Mouse (Mus musculus): Measurements from ENCODE around the gene Zfp385a. TPM values are rescaled to one million over a fixed set of nuclear protein-coding genes. Genes with fewer than 3 reads are reported as not detected.

Gene Zfp385a
- polyA plus RNA-seq, 1 experiment: 21.2 TPM

- Histone ChIP-seq H3K36me3 (ENCODE audit: control insufficient read depth, insufficient read depth) (peaks cover 6% of the 10 kb centered on the region), H3K27me3 (ENCODE audit: control insufficient read depth, insufficient read depth, insufficient read length) (no peaks in the 10 kb centered on the region), H3K79me3 (ENCODE audit: low read depth) (no peaks in the 10 kb centered on the region), H3K79me2 (ENCODE audit: control insufficient read depth, insufficient read depth) (no peaks in the 10 kb centered on the region), H3K4me3 (ENCODE audit: insufficient read depth, poor library complexity, severe bottlenecking) (peak overlapping the region; percentile 37), H3ac (ENCODE audit: control insufficient read depth, insufficient read length, low read depth) (peak overlapping the region; percentile 68)
- TF ChIP-seq CTCF (IDR thresholded peaks at IDR 0.05; ENCODE audit: control insufficient read depth, insufficient read depth, insufficient read length) (no peak), USF1 (IDR thresholded peaks at IDR 0.05; ENCODE audit: low read depth) (no peak), FOSL1 (IDR thresholded peaks at IDR 0.05; ENCODE audit: insufficient read depth, low read length, poor library complexity, severe bottlenecking) (no peak), MAX (IDR thresholded peaks at IDR 0.05) (no peak), MYOG (IDR thresholded peaks at IDR 0.05; ENCODE audit: control insufficient read depth, extremely low read depth, insufficient read length) (no peak), MYOD1 (IDR thresholded peaks at IDR 0.05; ENCODE audit: control insufficient read depth, insufficient read length, low read depth) (no peak), CEBPB (IDR thresholded peaks at IDR 0.05; ENCODE audit: low read depth) (no peak)
These were observed 35.3 kb downstream of the Zfp385a start for GRCm38 (mm10) chr15:103304616-103304969.

GRCm38 (mm10) chr15:103303916-103304615, 35.8 kb downstream of the Zfp385a start:
- H3K79me3 ChIP-seq (ENCODE audit: low read depth): no peaks in the 10 kb centered on the region
- peaks cover 11% of the 10 kb centered on the region for H3K36me3 ChIP-seq (ENCODE audit: control insufficient read depth, insufficient read depth)
- no peak overlapping the region for H3K4me3 ChIP-seq (ENCODE audit: insufficient read depth, poor library complexity, severe bottlenecking)
- TF ChIP-seq MYOG (IDR thresholded peaks at IDR 0.05; ENCODE audit: control insufficient read depth, extremely low read depth, insufficient read length) (no peak), CTCF (IDR thresholded peaks at IDR 0.05; ENCODE audit: control insufficient read depth, insufficient read depth, insufficient read length) (no peak), MYOD1 (IDR thresholded peaks at IDR 0.05; ENCODE audit: control insufficient read depth, insufficient read length, low read depth) (no peak), USF1 (IDR thresholded peaks at IDR 0.05; ENCODE audit: low read depth) (no peak), MAX (IDR thresholded peaks at IDR 0.05) (no peak), CEBPB (IDR thresholded peaks at IDR 0.05; ENCODE audit: low read depth) (no peak), FOSL1 (IDR thresholded peaks at IDR 0.05; ENCODE audit: insufficient read depth, low read length, poor library complexity, severe bottlenecking) (no peak)
- H3ac ChIP-seq (ENCODE audit: control insufficient read depth, insufficient read length, low read depth): peak overlapping the region; percentile 68
- H3K27me3 ChIP-seq (ENCODE audit: control insufficient read depth, insufficient read depth, insufficient read length): no peaks in the 10 kb centered on the region
- H3K79me2 ChIP-seq (ENCODE audit: control insufficient read depth, insufficient read depth): no peaks in the 10 kb centered on the region

- H3K79me2 ChIP-seq (ENCODE audit: control insufficient read depth, insufficient read depth): no peaks in the 10 kb centered on the region
- H3ac ChIP-seq (ENCODE audit: control insufficient read depth, insufficient read length, low read depth): no peak overlapping the region
- H3K36me3 ChIP-seq (ENCODE audit: control insufficient read depth, insufficient read depth): peaks cover 27% of the 10 kb centered on the region
- H3K4me3 ChIP-seq (ENCODE audit: insufficient read depth, poor library complexity, severe bottlenecking): no peak overlapping the region
- H3K27me3 ChIP-seq (ENCODE audit: control insufficient read depth, insufficient read depth, insufficient read length): no peaks in the 10 kb centered on the region
- TF ChIP-seq FOSL1 (IDR thresholded peaks at IDR 0.05; ENCODE audit: insufficient read depth, low read length, poor library complexity, severe bottlenecking) (no peak), MYOD1 (IDR thresholded peaks at IDR 0.05; ENCODE audit: control insufficient read depth, insufficient read length, low read depth) (peak; percentile 63)
- no peaks in the 10 kb centered on the region for H3K79me3 ChIP-seq (ENCODE audit: low read depth)
These were observed 37.4 kb downstream of the Zfp385a start for GRCm38 (mm10) chr15:103302341-103303021.

- TF ChIP-seq FOSL1 (IDR thresholded peaks at IDR 0.05; ENCODE audit: insufficient read depth, low read length, poor library complexity, severe bottlenecking) (no peak), USF1 (IDR thresholded peaks at IDR 0.05; ENCODE audit: low read depth) (no peak), MYOG (IDR thresholded peaks at IDR 0.05; ENCODE audit: control insufficient read depth, extremely low read depth, insufficient read length) (no peak), MAX (IDR thresholded peaks at IDR 0.05) (no peak), CEBPB (IDR thresholded peaks at IDR 0.05; ENCODE audit: low read depth) (no peak), MYOD1 (IDR thresholded peaks at IDR 0.05; ENCODE audit: control insufficient read depth, insufficient read length, low read depth) (no peak), CTCF (IDR thresholded peaks at IDR 0.05; ENCODE audit: control insufficient read depth, insufficient read depth, insufficient read length) (no peak)
- H3K79me2 ChIP-seq (ENCODE audit: control insufficient read depth, insufficient read depth): no peaks in the 10 kb centered on the region
- peaks cover 34% of the 10 kb centered on the region for H3K36me3 ChIP-seq (ENCODE audit: control insufficient read depth, insufficient read depth)
- no peaks in the 10 kb centered on the region for H3K27me3 ChIP-seq (ENCODE audit: control insufficient read depth, insufficient read depth, insufficient read length)
- H3K4me3 ChIP-seq (ENCODE audit: insufficient read depth, poor library complexity, severe bottlenecking): no peak overlapping the region
- no peaks in the 10 kb centered on the region for H3K79me3 ChIP-seq (ENCODE audit: low read depth)
- H3ac ChIP-seq (ENCODE audit: control insufficient read depth, insufficient read length, low read depth): no peak overlapping the region
These were observed 38.1 kb downstream of the Zfp385a start for GRCm38 (mm10) chr15:103301547-103302340.

- Histone ChIP-seq H3K4me3 (ENCODE audit: insufficient read depth, poor library complexity, severe bottlenecking) (no peak overlapping the region), H3ac (ENCODE audit: control insufficient read depth, insufficient read length, low read depth) (no peak overlapping the region), H3K79me2 (ENCODE audit: control insufficient read depth, insufficient read depth) (no peaks in the 10 kb centered on the region), H3K27me3 (ENCODE audit: control insufficient read depth, insufficient read depth, insufficient read length) (no peaks in the 10 kb centered on the region), H3K36me3 (ENCODE audit: control insufficient read depth, insufficient read depth) (peaks cover 41% of the 10 kb centered on the region), H3K79me3 (ENCODE audit: low read depth) (no peaks in the 10 kb centered on the region)
- TF ChIP-seq MAX (IDR thresholded peaks at IDR 0.05): no peak
- TF ChIP-seq FOSL1 (IDR thresholded peaks at IDR 0.05; ENCODE audit: insufficient read depth, low read length, poor library complexity, severe bottlenecking): no peak
- TF ChIP-seq CEBPB (IDR thresholded peaks at IDR 0.05; ENCODE audit: low read depth): no peak
- no peak for TF ChIP-seq USF1 (IDR thresholded peaks at IDR 0.05; ENCODE audit: low read depth)
- no peak for TF ChIP-seq MYOG (IDR thresholded peaks at IDR 0.05; ENCODE audit: control insufficient read depth, extremely low read depth, insufficient read length)
- no peak for TF ChIP-seq MYOD1 (IDR thresholded peaks at IDR 0.05; ENCODE audit: control insufficient read depth, insufficient read length, low read depth)
These were observed 38.8 kb downstream of the Zfp385a start for GRCm38 (mm10) chr15:103301046-103301445.

Data from C2C12 (cell line).